Mouse (Mus musculus) olfactory bulb, adult 2 months (tissue): ENCODE data around the gene Ano9.

Experiments
- CTCF ChIP-seq: fragments of 200-500 bp; IDR thresholded peaks from 2 replicates; pipeline ENCODE4 v1.5.1; 2012; ENCODE audit warnings: low read depth, mild to moderate bottlenecking, low read length, moderate library complexity; ENCODE audit not compliant: insufficient read depth
- POLR2A ChIP-seq: fragments of 200-500 bp; IDR thresholded peaks from 2 replicates; pipeline ENCODE4 v1.6.1; 2012; ENCODE audit warnings: mild to moderate bottlenecking, low read depth, low read length, moderate library complexity; ENCODE audit not compliant: insufficient read depth

- TF ChIP-seq CTCF (no peak), POLR2A (no peak)
These were observed 28.5 kb upstream of the Ano9 start for GRCm38 (mm10) chr7:141146043-141146595.
